Mouse (Mus musculus): Measurements from ENCODE around the gene Fmod. TPM values are rescaled to one million over a fixed set of nuclear protein-coding genes. Genes with fewer than 3 reads are reported as not detected.

Fmod gene
- polyA plus RNA-seq, 1 experiment from 2014 or later: 7.0 TPM

GRCm38 (mm10) chr1:134065241-134065809, 28.3 kb downstream of the Fmod start:
- peak overlapping the region; percentile 99 for H3K27ac ChIP-seq (ENCODE audit: low read depth, low read length)
- peaks cover 42% of the 10 kb centered on the region for H3K4me1 ChIP-seq (replicated peaks; ENCODE audit: control insufficient read depth, insufficient read depth, low read length)
- no peak overlapping the region for H3K4me2 ChIP-seq (replicated peaks; ENCODE audit: low read depth, low read length)
- no peaks in the 10 kb centered on the region for H3K36me3 ChIP-seq (ENCODE audit: control insufficient read depth, insufficient read depth, low read length)
- H3K27me3 ChIP-seq (ENCODE audit: control insufficient read depth, insufficient read depth, low read length): no peaks in the 10 kb centered on the region
- H3K9ac ChIP-seq (ENCODE audit: low read depth, low read length): no peak overlapping the region
- no peaks in the 10 kb centered on the region for H3K9me3 ChIP-seq (ENCODE audit: control insufficient read depth, low read length)
- ATAC-seq (ENCODE audit: low FRiP score) (no peak), DNase-seq (ENCODE audit: low spot score) (no peak)
- 73% methylated on average over 4 of the region's 4 CpGs for WGBS
- H3K4me3 ChIP-seq (ENCODE audit: low read depth, low read length): no peak overlapping the region

GRCm38 (mm10) chr1:134066554-134066953, 29.5 kb downstream of the Fmod start:
- H3K4me1 ChIP-seq (replicated peaks; ENCODE audit: control insufficient read depth, insufficient read depth, low read length): peaks cover 41% of the 10 kb centered on the region
- WGBS: 58% methylated on average over 3 of the region's 3 CpGs

GRCm38 (mm10) chr1:134067143-134067619, 30.1 kb downstream of the Fmod start:
- H3K9ac ChIP-seq (ENCODE audit: low read depth, low read length): no peak overlapping the region
- H3K4me3 ChIP-seq (ENCODE audit: low read depth, low read length): no peak overlapping the region
- DNase-seq (ENCODE audit: low spot score): peak; percentile 51
- no peak overlapping the region for H3K4me2 ChIP-seq (replicated peaks; ENCODE audit: low read depth, low read length)
- peak overlapping the region; percentile 36 for H3K27ac ChIP-seq (ENCODE audit: low read depth, low read length)
- H3K4me1 ChIP-seq (replicated peaks; ENCODE audit: control insufficient read depth, insufficient read depth, low read length): peaks cover 37% of the 10 kb centered on the region
- ATAC-seq (ENCODE audit: low FRiP score): no peak
- no peaks in the 10 kb centered on the region for H3K36me3 ChIP-seq (ENCODE audit: control insufficient read depth, insufficient read depth, low read length)
- H3K9me3 ChIP-seq (ENCODE audit: control insufficient read depth, low read length): no peaks in the 10 kb centered on the region
- 10% methylated on average over 8 of the region's 8 CpGs for WGBS
- no peaks in the 10 kb centered on the region for H3K27me3 ChIP-seq (ENCODE audit: control insufficient read depth, insufficient read depth, low read length)

More at GRCm38 (mm10) chr1:134066554-134066953, 29.5 kb downstream of the Fmod start:
- H3K27me3 ChIP-seq (ENCODE audit: control insufficient read depth, insufficient read depth, low read length): no peaks in the 10 kb centered on the region
- no peak overlapping the region for H3K4me2 ChIP-seq (replicated peaks; ENCODE audit: low read depth, low read length)
- no peak overlapping the region for H3K9ac ChIP-seq (ENCODE audit: low read depth, low read length)
- no peak overlapping the region for H3K4me3 ChIP-seq (ENCODE audit: low read depth, low read length)
- H3K36me3 ChIP-seq (ENCODE audit: control insufficient read depth, insufficient read depth, low read length): no peaks in the 10 kb centered on the region
- H3K9me3 ChIP-seq (ENCODE audit: control insufficient read depth, low read length): no peaks in the 10 kb centered on the region
- peak overlapping the region; percentile 36 for H3K27ac ChIP-seq (ENCODE audit: low read depth, low read length)
- DNase-seq (ENCODE audit: low spot score): no peak
- no peak for ATAC-seq (ENCODE audit: low FRiP score)

GRCm38 (mm10) chr1:134070099-134070669, 33.1 kb downstream of the Fmod start:
- Histone ChIP-seq H3K9me3 (ENCODE audit: control insufficient read depth, low read length) (no peaks in the 10 kb centered on the region), H3K4me3 (ENCODE audit: low read depth, low read length) (no peak overlapping the region), H3K4me1 (replicated peaks; ENCODE audit: control insufficient read depth, insufficient read depth, low read length) (peaks cover 22% of the 10 kb centered on the region), H3K27ac (ENCODE audit: low read depth, low read length) (peak overlapping the region; percentile 84), H3K36me3 (ENCODE audit: control insufficient read depth, insufficient read depth, low read length) (0 out of 2 replicates have a peak, but pooled peaks cover 2% of the 10 kb centered on the region), H3K4me2 (replicated peaks; ENCODE audit: low read depth, low read length) (no peak overlapping the region), H3K9ac (ENCODE audit: low read depth, low read length) (no peak overlapping the region), H3K27me3 (ENCODE audit: control insufficient read depth, insufficient read depth, low read length) (no peaks in the 10 kb centered on the region)
- no peak for DNase-seq (ENCODE audit: low spot score)
- no peak for ATAC-seq (ENCODE audit: low FRiP score)
- 52% methylated on average over 8 of the region's 8 CpGs for WGBS

GRCm38 (mm10) chr1:134071411-134072018, 34.5 kb downstream of the Fmod start:
- peak overlapping the region; percentile 84 for H3K27ac ChIP-seq (ENCODE audit: low read depth, low read length)
- no peak overlapping the region for H3K4me2 ChIP-seq (replicated peaks; ENCODE audit: low read depth, low read length)
- 31% methylated on average over 10 of the region's 10 CpGs for WGBS
- H3K4me1 ChIP-seq (replicated peaks; ENCODE audit: control insufficient read depth, insufficient read depth, low read length): peaks cover 19% of the 10 kb centered on the region
- H3K27me3 ChIP-seq (ENCODE audit: control insufficient read depth, insufficient read depth, low read length): no peaks in the 10 kb centered on the region
- no peak overlapping the region for H3K4me3 ChIP-seq (ENCODE audit: low read depth, low read length)
- peak; percentile 30 for ATAC-seq (ENCODE audit: low FRiP score)
- H3K9me3 ChIP-seq (ENCODE audit: control insufficient read depth, low read length): no peaks in the 10 kb centered on the region
- H3K36me3 ChIP-seq (ENCODE audit: control insufficient read depth, insufficient read depth, low read length): 0 out of 2 replicates have a peak, but pooled peaks cover 5% of the 10 kb centered on the region
- DNase-seq (ENCODE audit: low spot score): no peak
- H3K9ac ChIP-seq (ENCODE audit: low read depth, low read length): 0 out of 2 replicates have a peak overlapping the region, but pooled peaks have one; percentile 38

- 78% methylated on average over 6 of the region's 6 CpGs for WGBS
- H3K9ac ChIP-seq (ENCODE audit: low read depth, low read length): no peak overlapping the region
- peaks cover 11% of the 10 kb centered on the region for H3K4me1 ChIP-seq (replicated peaks; ENCODE audit: control insufficient read depth, insufficient read depth, low read length)
- ATAC-seq (ENCODE audit: low FRiP score) (no peak), DNase-seq (ENCODE audit: low spot score) (no peak)
- no peaks in the 10 kb centered on the region for H3K9me3 ChIP-seq (ENCODE audit: control insufficient read depth, low read length)
- no peak overlapping the region for H3K27ac ChIP-seq (ENCODE audit: low read depth, low read length)
- H3K27me3 ChIP-seq (ENCODE audit: control insufficient read depth, insufficient read depth, low read length): no peaks in the 10 kb centered on the region
- 0 out of 2 replicates have a peak, but pooled peaks cover 5% of the 10 kb centered on the region for H3K36me3 ChIP-seq (ENCODE audit: control insufficient read depth, insufficient read depth, low read length)
- no peak overlapping the region for H3K4me3 ChIP-seq (ENCODE audit: low read depth, low read length)
- no peak overlapping the region for H3K4me2 ChIP-seq (replicated peaks; ENCODE audit: low read depth, low read length)
These were observed 36.1 kb downstream of the Fmod start for GRCm38 (mm10) chr1:134073061-134073564.

- H3K9ac ChIP-seq (ENCODE audit: low read depth, low read length): no peak overlapping the region
- no peak overlapping the region for H3K4me2 ChIP-seq (replicated peaks; ENCODE audit: low read depth, low read length)
- no peak for DNase-seq (ENCODE audit: low spot score)
- 76% methylated on average over 1 of the region's 1 CpGs for WGBS
- H3K4me3 ChIP-seq (ENCODE audit: low read depth, low read length): no peak overlapping the region
- H3K36me3 ChIP-seq (ENCODE audit: control insufficient read depth, insufficient read depth, low read length): 0 out of 2 replicates have a peak, but pooled peaks cover 5% of the 10 kb centered on the region
- peaks cover 11% of the 10 kb centered on the region for H3K4me1 ChIP-seq (replicated peaks; ENCODE audit: control insufficient read depth, insufficient read depth, low read length)
- no peaks in the 10 kb centered on the region for H3K27me3 ChIP-seq (ENCODE audit: control insufficient read depth, insufficient read depth, low read length)
- peak overlapping the region; percentile 62; the same call in 1 of the 2 replicates for H3K27ac ChIP-seq (ENCODE audit: low read depth, low read length)
- no peak for ATAC-seq (ENCODE audit: low FRiP score)
- H3K9me3 ChIP-seq (ENCODE audit: control insufficient read depth, low read length): no peaks in the 10 kb centered on the region
These were observed 36.6 kb downstream of the Fmod start for GRCm38 (mm10) chr1:134073658-134074057.

- peaks cover 11% of the 10 kb centered on the region for H3K4me1 ChIP-seq (replicated peaks; ENCODE audit: control insufficient read depth, insufficient read depth, low read length)
- no peak for DNase-seq (ENCODE audit: low spot score)
- no peak overlapping the region for H3K4me2 ChIP-seq (replicated peaks; ENCODE audit: low read depth, low read length)
- H3K4me3 ChIP-seq (ENCODE audit: low read depth, low read length): no peak overlapping the region
- ATAC-seq (ENCODE audit: low FRiP score): no peak
- H3K9me3 ChIP-seq (ENCODE audit: control insufficient read depth, low read length): no peaks in the 10 kb centered on the region
- H3K27me3 ChIP-seq (ENCODE audit: control insufficient read depth, insufficient read depth, low read length): no peaks in the 10 kb centered on the region
- peak overlapping the region; percentile 62 for H3K27ac ChIP-seq (ENCODE audit: low read depth, low read length)
- 0 out of 2 replicates have a peak, but pooled peaks cover 5% of the 10 kb centered on the region for H3K36me3 ChIP-seq (ENCODE audit: control insufficient read depth, insufficient read depth, low read length)
- 40% methylated on average over 3 of the region's 3 CpGs for WGBS
- no peak overlapping the region for H3K9ac ChIP-seq (ENCODE audit: low read depth, low read length)
These were observed 37.1 kb downstream of the Fmod start for GRCm38 (mm10) chr1:134074184-134074583.

Measured in hindbrain, embryonic 11.5 days (tissue).